Comparison of ENCODE assay signal across 10 mouse cellular contexts in the genomic region with DNA sequence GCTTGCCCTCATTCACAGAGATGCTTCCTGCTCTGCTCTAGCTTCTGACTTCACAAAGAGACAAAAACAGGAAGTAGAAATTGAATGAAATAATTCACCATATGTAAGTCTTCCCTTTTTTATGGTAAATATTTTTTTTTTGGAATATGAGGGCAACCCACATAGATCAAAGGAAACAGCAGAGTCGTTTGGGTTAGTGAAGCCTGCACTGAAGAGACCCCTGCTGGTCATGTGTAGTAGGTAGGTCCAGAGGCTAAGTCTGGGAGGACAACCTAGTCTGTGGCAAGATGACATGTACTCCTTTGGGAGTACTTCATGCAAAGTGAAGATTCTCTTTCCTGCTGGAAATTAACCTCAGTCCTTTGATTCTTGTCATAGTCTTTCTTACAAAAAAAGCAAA. TPM values are rescaled to one million over a fixed set of nuclear protein-coding genes. Genes with fewer than 3 reads are reported as not detected.
A peak's percentile ranks its signal among the peaks of the same experiment; 100 is the strongest.
DNase-seq lines count a peak whose midpoint lies in the region; ATAC-seq lines count a peak whose summit lies in the region.
"Had no signal": no experiment of that assay in that cellular context is flagged by ENCODE, and none has a peak within 500 bp of the region (broad histone marks: within the 10 kb centered on the region; RNA-seq: fewer than 3 reads in every experiment).

No protein-coding gene starts in this region.

- no peaks in the 10 kb centered on the region for H3K27me3 ChIP-seq in limb, embryonic 11.5 days (ENCODE audit: control insufficient read depth, insufficient read depth, low read length)
- H3K27me3 ChIP-seq in limb, embryonic 10.5 days (ENCODE audit: low read depth, poor library complexity, severe bottlenecking), result no peaks in the 10 kb centered on the region
- H3K27me3 ChIP-seq in midbrain, embryonic 10.5 days (ENCODE audit: low read depth, poor library complexity, severe bottlenecking), result no peaks in the 10 kb centered on the region
- H3K27me3 ChIP-seq: stomach, embryonic 15.5 days had no signal

- DNase-seq in limb, embryonic 11.5 days (ENCODE audit: low spot score), result no peak
- no peak for DNase-seq in limb, embryonic 10.5 days (ENCODE audit: low spot score)
- peak; percentile 28 for DNase-seq in adrenal gland, postnatal 25 days
- DNase-seq in kidney, adult 9 months, result peak; percentile 62
- DNase-seq in left cerebral cortex, adult 18-20 months (ENCODE audit: low spot score in 2 of 2), result no peak
- no peak for DNase-seq in midbrain, embryonic 10.5 days (ENCODE audit: low spot score)
- no peak for DNase-seq in layer of hippocampus, postnatal 36 days

- no peak overlapping the region for H3K4me2 ChIP-seq in limb, embryonic 11.5 days (ENCODE audit: low read depth, severe bottlenecking)
- H3K4me2 ChIP-seq: liver, embryonic 15.5 days; stomach, embryonic 15.5 days had no signal

- no peak overlapping the region for H3K27ac ChIP-seq in limb, embryonic 11.5 days (replicated peaks; ENCODE audit: low read depth, low read length)
- no peak overlapping the region for H3K27ac ChIP-seq in limb, embryonic 10.5 days
- H3K27ac ChIP-seq in midbrain, embryonic 10.5 days (replicated peaks), result no peak overlapping the region
- H3K27ac ChIP-seq: liver, embryonic 15.5 days; stomach, embryonic 15.5 days had no signal

- H3K9ac ChIP-seq in limb, embryonic 11.5 days (ENCODE audit: low read length), result no peak overlapping the region
- H3K9ac ChIP-seq: liver, embryonic 15.5 days; stomach, embryonic 15.5 days had no signal

- 0 out of 2 replicates have a peak, but pooled peaks have one; percentile 67 for ATAC-seq in limb, embryonic 11.5 days (ENCODE audit: insufficient number of reproducible peaks, low FRiP score, low TSS enrichment, low read depth)
- peak; percentile 85 for ATAC-seq in megakaryocyte, adult 5-6 weeks (ENCODE audit: poor library complexity, severe bottlenecking)

- 0% methylated on average over 1 of the region's 1 CpGs for WGBS in limb, embryonic 11.5 days
- WGBS in limb, embryonic 10.5 days, result 0% methylated on average over 1 of the region's 1 CpGs
- 3% methylated on average over 1 of the region's 1 CpGs for WGBS in midbrain, embryonic 10.5 days

- H3K36me3 ChIP-seq in limb, embryonic 11.5 days (ENCODE audit: control insufficient read depth, insufficient read depth, low read length), result no peaks in the 10 kb centered on the region
- no peaks in the 10 kb centered on the region for H3K36me3 ChIP-seq in limb, embryonic 10.5 days
- no peaks in the 10 kb centered on the region for H3K36me3 ChIP-seq in midbrain, embryonic 10.5 days
- H3K36me3 ChIP-seq: liver, embryonic 15.5 days; stomach, embryonic 15.5 days had no signal

- no peak overlapping the region for H3K4me3 ChIP-seq in limb, embryonic 11.5 days (ENCODE audit: low read depth, low read length)
- no peak overlapping the region for H3K4me3 ChIP-seq in limb, embryonic 10.5 days
- H3K4me3 ChIP-seq in midbrain, embryonic 10.5 days, result no peak overlapping the region
- H3K4me3 ChIP-seq: liver, embryonic 15.5 days; stomach, embryonic 15.5 days had no signal

- H3K4me1 ChIP-seq in limb, embryonic 11.5 days (ENCODE audit: control insufficient read depth, insufficient read depth, low read length), result no peaks in the 10 kb centered on the region
- H3K4me1 ChIP-seq in limb, embryonic 10.5 days, result no peaks in the 10 kb centered on the region
- H3K4me1 ChIP-seq in midbrain, embryonic 10.5 days, result peaks cover 4% of the 10 kb centered on the region; the same call in 1 of the 2 replicates
- H3K4me1 ChIP-seq: stomach, embryonic 15.5 days had no signal

- H3K9me3 ChIP-seq in limb, embryonic 11.5 days (ENCODE audit: control insufficient read depth, low read length), result no peaks in the 10 kb centered on the region
- H3K9me3 ChIP-seq in limb, embryonic 10.5 days (replicated peaks), result no peaks in the 10 kb centered on the region
- H3K9me3 ChIP-seq in midbrain, embryonic 10.5 days (replicated peaks), result no peaks in the 10 kb centered on the region
- H3K9me3 ChIP-seq: liver, embryonic 15.5 days; stomach, embryonic 15.5 days had no signal

RNA-seq across cellular contexts. Expression of a gene that starts 5.1 kb away (rescaled TPM):
- polyA plus RNA-seq in limb, embryonic 11.5 days (2014; fragmentation: Nextera tagmentation; extraction: Ambion mirVana), result 139 and 140 TPM in 2 replicates
- polyA plus RNA-seq in limb, embryonic 10.5 days (2016; fragmentation: Nextera tagmentation; extraction: Ambion mirVana), result 82.7 and 106 TPM in 2 replicates
- 83.9 and 94.1 TPM in 2 replicates for total RNA-seq in adrenal gland, postnatal 25 days (2021)
- 56.7 and 61.1 TPM in 2 replicates for total RNA-seq in megakaryocyte, adult 5-6 weeks (2015)
- 83.8 and 85.5 TPM in 2 replicates for total RNA-seq in megakaryocyte, adult 5-6 weeks (2017)
- 100 to 1,000 TPM; 100 to 103 TPM for total RNA-seq in left cerebral cortex, adult 18-20 months (2021)
- 95.6 and 111 TPM in 2 replicates for polyA plus RNA-seq in midbrain, embryonic 10.5 days (2016; fragmentation: Nextera tagmentation; extraction: Ambion mirVana)
- total RNA-seq in layer of hippocampus, postnatal 36 days (2021), result 100 to 1,000 TPM; 105 to 112 TPM

RNA-seq across cellular contexts. Expression of a gene that starts 5.7 kb away (rescaled TPM):
- 0.81 and 1.5 TPM in 2 replicates for polyA plus RNA-seq in limb, embryonic 11.5 days (2014; fragmentation: Nextera tagmentation; extraction: Ambion mirVana)
- polyA plus RNA-seq in limb, embryonic 10.5 days (2016; fragmentation: Nextera tagmentation; extraction: Ambion mirVana), result 1.1 and 1.5 TPM in 2 replicates
- 0.73 and 0.95 TPM in 2 replicates for total RNA-seq in adrenal gland, postnatal 25 days (2021)
- not detected in 2 replicates for total RNA-seq in megakaryocyte, adult 5-6 weeks (2015)
- 0.55 TPM in 1 of 2 replicates, not detected in the other for total RNA-seq in megakaryocyte, adult 5-6 weeks (2017)
- under 1 TPM; 0.49 to 0.89 TPM for total RNA-seq in left cerebral cortex, adult 18-20 months (2021)
- polyA plus RNA-seq in midbrain, embryonic 10.5 days (2016; fragmentation: Nextera tagmentation; extraction: Ambion mirVana), result 0.80 and 1.1 TPM in 2 replicates
- total RNA-seq in layer of hippocampus, postnatal 36 days (2021), result 1 to 10 TPM in 1 of 2 experiments, under 1 TPM in 1; 0.90 to 1.5 TPM

RNA-seq across cellular contexts. Expression of a gene that starts 27.3 kb away (rescaled TPM):
- not detected in 2 replicates for polyA plus RNA-seq in limb, embryonic 11.5 days (2014; fragmentation: Nextera tagmentation; extraction: Ambion mirVana)
- 0.33 TPM in 1 of 2 replicates, not detected in the other for polyA plus RNA-seq in limb, embryonic 10.5 days (2016; fragmentation: Nextera tagmentation; extraction: Ambion mirVana)
- not detected in 2 replicates for total RNA-seq in adrenal gland, postnatal 25 days (2021)
- not detected in 2 replicates for total RNA-seq in megakaryocyte, adult 5-6 weeks (2015)
- not detected in 2 replicates for total RNA-seq in megakaryocyte, adult 5-6 weeks (2017)
- total RNA-seq in left cerebral cortex, adult 18-20 months (2021), result not detected
- not detected in 2 replicates for polyA plus RNA-seq in midbrain, embryonic 10.5 days (2016; fragmentation: Nextera tagmentation; extraction: Ambion mirVana)
- total RNA-seq in layer of hippocampus, postnatal 36 days (2021), result not detected
- polyA plus RNA-seq: liver, embryonic 15.5 days; stomach, embryonic 15.5 days had no signal

RNA-seq across cellular contexts. Expression of a gene that starts 32.6 kb away (rescaled TPM):
- 0.13 TPM in 1 of 2 replicates, not detected in the other for polyA plus RNA-seq in limb, embryonic 11.5 days (2014; fragmentation: Nextera tagmentation; extraction: Ambion mirVana)
- 0.40 and 0.54 TPM in 2 replicates for polyA plus RNA-seq in limb, embryonic 10.5 days (2016; fragmentation: Nextera tagmentation; extraction: Ambion mirVana)
- total RNA-seq in adrenal gland, postnatal 25 days (2021), result not detected in 2 replicates
- not detected in 2 replicates for total RNA-seq in megakaryocyte, adult 5-6 weeks (2015)
- total RNA-seq in megakaryocyte, adult 5-6 weeks (2017), result 0.18 and 0.20 TPM in 2 replicates
- total RNA-seq in left cerebral cortex, adult 18-20 months (2021), result not detected
- polyA plus RNA-seq in midbrain, embryonic 10.5 days (2016; fragmentation: Nextera tagmentation; extraction: Ambion mirVana), result 0.19 and 0.32 TPM in 2 replicates
- not detected for total RNA-seq in layer of hippocampus, postnatal 36 days (2021)
- polyA plus RNA-seq: liver, embryonic 15.5 days had no signal

RNA-seq across cellular contexts. Expression of a gene that starts 36.2 kb away (rescaled TPM):
- polyA plus RNA-seq in limb, embryonic 11.5 days (2014; fragmentation: Nextera tagmentation; extraction: Ambion mirVana), result not detected in 2 replicates
- polyA plus RNA-seq in limb, embryonic 10.5 days (2016; fragmentation: Nextera tagmentation; extraction: Ambion mirVana), result not detected in 2 replicates
- not detected in 2 replicates for total RNA-seq in adrenal gland, postnatal 25 days (2021)
- not detected in 2 replicates for total RNA-seq in megakaryocyte, adult 5-6 weeks (2015)
- not detected in 2 replicates for total RNA-seq in megakaryocyte, adult 5-6 weeks (2017)
- not detected for total RNA-seq in left cerebral cortex, adult 18-20 months (2021)
- not detected in 2 replicates for polyA plus RNA-seq in midbrain, embryonic 10.5 days (2016; fragmentation: Nextera tagmentation; extraction: Ambion mirVana)
- total RNA-seq in layer of hippocampus, postnatal 36 days (2021), result not detected
- polyA plus RNA-seq: liver, embryonic 15.5 days; stomach, embryonic 15.5 days had no signal

Comparison
In these comparisons a context has a peak if more than half of its experiments do, and no peak if none do; other contexts are left out.
1. DNase-seq: peak in adrenal gland, postnatal 25 days (single experiment) and kidney, adult 9 months (single experiment); none in limb, embryonic 11.5 days (single experiment), limb, embryonic 10.5 days (single experiment), left cerebral cortex, adult 18-20 months (0 of 2), midbrain, embryonic 10.5 days (single experiment) and layer of hippocampus, postnatal 36 days (0 of 2).